8 mouse cellular contexts compared by ENCODE assay signal in genomic region chr10:76253536-76253935, GRCm38 (mm10). TPM values are rescaled to one million over a fixed set of nuclear protein-coding genes. Genes with fewer than 3 reads are reported as not detected.
DNase-seq lines count a peak whose midpoint lies in the region; ATAC-seq and TF ChIP-seq lines count a peak whose summit lies in the region.

TSS of gene S100b (plus strand) at chr10:76253853.

- peaks cover 14% of the 10 kb centered on the region for H3K4me1 ChIP-seq in lung, embryonic 15.5 days
- H3K4me1 ChIP-seq in lung, adult 2 months (ENCODE audit: control insufficient read depth, insufficient read depth, low read length), result peaks cover 10% of the 10 kb centered on the region
- peaks cover 6% of the 10 kb centered on the region for H3K4me1 ChIP-seq in hindbrain, embryonic 16.5 days (ENCODE audit: control insufficient read depth, insufficient read depth, low read depth, low read length)
- peaks cover 24% of the 10 kb centered on the region for H3K4me1 ChIP-seq in limb, embryonic 15.5 days

- no peak within 1 kb of the TSS for H3K27ac ChIP-seq in lung, embryonic 15.5 days
- H3K27ac ChIP-seq in hindbrain, embryonic 16.5 days (ENCODE audit: low read depth, low read length), result peak within 1 kb of the TSS; percentile 32
- peak within 1 kb of the TSS; percentile 77 for H3K27ac ChIP-seq in limb, embryonic 15.5 days

- no peak for TF ChIP-seq CTCF in lung, adult 2 months (IDR thresholded peaks at IDR 0.05; ENCODE audit: insufficient read depth, low read length)

- peak; percentile 20 for DNase-seq in cerebellum, adult 9-10 months
- DNase-seq in cerebellum, adult 11 months, result no peak
- DNase-seq in lung, adult 2 months, result no peak
- DNase-seq in embryo, embryonic 10 days (ENCODE audit: low spot score), result no peak
- DNase-seq in spleen, adult 12 weeks (ENCODE audit: low spot score), result no peak

- no peak within 1 kb of the TSS for H3K9ac ChIP-seq in lung, embryonic 15.5 days
- H3K9ac ChIP-seq in hindbrain, embryonic 16.5 days (ENCODE audit: low read depth, low read length), result no peak within 1 kb of the TSS
- H3K9ac ChIP-seq in limb, embryonic 15.5 days, result no peak within 1 kb of the TSS; the same call in 1 of the 2 replicates

- no peak for TF ChIP-seq POLR2A in lung, adult 2 months (IDR thresholded peaks at IDR 0.05; ENCODE audit: borderline replicate concordance, extremely low read depth, low read depth, low read length)

- no peaks in the 10 kb centered on the region for H3K36me3 ChIP-seq in lung, embryonic 15.5 days
- H3K36me3 ChIP-seq in hindbrain, embryonic 16.5 days (ENCODE audit: control insufficient read depth, insufficient read depth, low read length), result no peaks in the 10 kb centered on the region
- H3K36me3 ChIP-seq in limb, embryonic 15.5 days, result no peaks in the 10 kb centered on the region; the same call in 1 of the 2 replicates

- 30% methylated on average over 4 of the region's 4 CpGs for WGBS in lung, embryonic 15.5 days
- 22% methylated on average over 4 of the region's 4 CpGs for WGBS in lung, adult 2 months
- 41% methylated on average over 4 of the region's 4 CpGs for WGBS in hindbrain, embryonic 16.5 days
- 19% methylated on average over 4 of the region's 4 CpGs for WGBS in limb, embryonic 15.5 days

- no peak within 1 kb of the TSS for H3K4me2 ChIP-seq in lung, embryonic 15.5 days
- H3K4me2 ChIP-seq in hindbrain, embryonic 16.5 days (ENCODE audit: low read length), result no peak within 1 kb of the TSS
- H3K4me2 ChIP-seq in limb, embryonic 15.5 days, result peak within 1 kb of the TSS; percentile 19

- no peaks in the 10 kb centered on the region for H3K27me3 ChIP-seq in lung, embryonic 15.5 days
- H3K27me3 ChIP-seq in hindbrain, embryonic 16.5 days (replicated peaks; ENCODE audit: control insufficient read depth, insufficient read depth, low read length), result no peaks in the 10 kb centered on the region
- H3K27me3 ChIP-seq in limb, embryonic 15.5 days, result no peaks in the 10 kb centered on the region

- H3K9me3 ChIP-seq in lung, embryonic 15.5 days, result no peaks in the 10 kb centered on the region
- no peaks in the 10 kb centered on the region for H3K9me3 ChIP-seq in hindbrain, embryonic 16.5 days (ENCODE audit: control insufficient read depth, low read length)
- H3K9me3 ChIP-seq in limb, embryonic 15.5 days, result no peaks in the 10 kb centered on the region

- no peak within 1 kb of the TSS for H3K4me3 ChIP-seq in lung, embryonic 15.5 days
- no peak within 1 kb of the TSS for H3K4me3 ChIP-seq in lung, adult 2 months (replicated peaks; ENCODE audit: extremely low read depth, low read depth, low read length)
- H3K4me3 ChIP-seq in hindbrain, embryonic 16.5 days (ENCODE audit: low read length), result no peak within 1 kb of the TSS
- peak within 1 kb of the TSS; percentile 23 for H3K4me3 ChIP-seq in limb, embryonic 15.5 days

- ATAC-seq in lung, embryonic 15.5 days (ENCODE audit: borderline replicate concordance, extremely low read depth, low FRiP score, low TSS enrichment), result peak; percentile 42; the same call in 1 of the 2 replicates
- ATAC-seq in hindbrain, embryonic 16.5 days, result peak; percentile 79
- peak; percentile 92 for ATAC-seq in limb, embryonic 15.5 days (ENCODE audit: insufficient number of reproducible peaks, low FRiP score, low TSS enrichment, low read depth)

RNA-seq across cellular contexts. Expression of gene S100b, which starts in this region (rescaled TPM):
- polyA plus RNA-seq in lung, embryonic 15.5 days (2015; fragmentation: Nextera tagmentation; extraction: Ambion mirVana), result 0.59 and 0.67 TPM in 2 replicates
- 1.4 and 3.1 TPM in 2 replicates for polyA plus RNA-seq in lung, adult 2 months (2012; rRNA removed)
- polyA plus RNA-seq in hindbrain, embryonic 16.5 days (2015; fragmentation: Nextera tagmentation; extraction: Ambion mirVana), result 6.2 and 7.9 TPM in 2 replicates
- 9.5 and 11.7 TPM in 2 replicates for polyA plus RNA-seq in limb, embryonic 15.5 days (2015; fragmentation: Nextera tagmentation; extraction: Ambion mirVana)

Comparison
In these comparisons a context has a peak if more than half of its experiments do, and no peak if none do; other contexts are left out.
1. Peak in ATAC-seq in lung, embryonic 15.5 days; RNA of the gene not detected or under 1 TPM.
2. ATAC-seq: peak in every context shown above with its lines; median percentile 92 in limb, embryonic 15.5 days; 79 in hindbrain, embryonic 16.5 days; 42 in lung, embryonic 15.5 days.